Mouse (Mus musculus) midbrain, embryonic 14.5 days (tissue): ENCODE data around the gene Osm. TPM values are rescaled to one million over a fixed set of nuclear protein-coding genes. Genes with fewer than 3 reads are reported as not detected.

Experiments
- ATAC-seq: fragments of 200-750 bp; cut with Nextera tagmentation; 2 replicates; pipeline ENCODE4 v1.8.0; 2017; ENCODE audit warnings: moderate number of reproducible peaks, moderate library complexity; ENCODE audit not compliant: low FRiP score, low TSS enrichment
- DNase-seq: peaks from one replicate; pipeline ENCODE4 v3.0.0-alpha.2; 2015
- H3K27ac ChIP-seq: fragments of 300-500 bp; sonication (generic); replicated peaks from 2 replicates; pipeline ENCODE4 v1.5.1; 2014; ENCODE audit warnings: mild to moderate bottlenecking, low read depth, low read length, moderate library complexity
- H3K27me3 ChIP-seq: fragments of 300-500 bp; sonication (generic); 2 replicates; pipeline ENCODE4 v1.6.1; 2014; ENCODE audit warnings: low read length, control low read depth, mixed read lengths; ENCODE audit not compliant: control insufficient read depth, insufficient read depth
- H3K36me3 ChIP-seq: fragments of 300-500 bp; sonication (generic); 2 replicates; pipeline ENCODE4 v1.6.1; 2014; ENCODE audit warnings: low read length, control low read depth; ENCODE audit not compliant: control insufficient read depth, insufficient read depth
- H3K4me1 ChIP-seq: fragments of 300-500 bp; sonication (generic); 2 replicates; pipeline ENCODE4 v1.6.1; 2014; ENCODE audit warnings: mild to moderate bottlenecking, antibody characterized with exemption, low read length, control low read depth; ENCODE audit not compliant: control insufficient read depth, insufficient read depth
- H3K4me2 ChIP-seq: fragments of 300-500 bp; sonication (generic); 2 replicates; pipeline ENCODE4 v1.6.1; 2014; ENCODE audit warnings: mild to moderate bottlenecking, low read length, moderate library complexity
- H3K4me3 ChIP-seq: fragments of 300-500 bp; sonication (generic); replicated peaks from 2 replicates; pipeline ENCODE4 v1.5.1; 2014; ENCODE audit warnings: low read depth, low read length
- H3K9ac ChIP-seq: fragments of 300-500 bp; sonication (generic); replicated peaks from 2 replicates; pipeline ENCODE4 v1.6.1; 2014; ENCODE audit warnings: mild to moderate bottlenecking, low read length, moderate library complexity
- H3K9me3 ChIP-seq: fragments of 300-500 bp; sonication (generic); 2 replicates; pipeline ENCODE4 v1.6.1; 2016; ENCODE audit warnings: low read length, control low read depth, mixed read lengths; ENCODE audit not compliant: control insufficient read depth
- WGBS: fragments of 180-500 bp; shearing (Covaris S2); extraction: QIAGEN DNeasy Blood & Tissue Kit; methylation state at CpG from one replicate; pipeline ENCODE4 v1.1.7; 2014; 5-methylcytosine and 5-hydroxymethylcytosine counted together
- polyA plus RNA-seq: library from polyadenylated mRNA; unstranded; fragments of >200 nt; fragmentation: Nextera tagmentation; extraction: Ambion mirVana; gene quantifications from 2 replicates; pipeline ENCODE4 v1.2.1, GENCODE M21; 2014

Gene Osm
- polyA plus RNA-seq, 1 experiment from 2014 or later = 0.12 TPM

GRCm38 (mm10) chr11:4279909-4280308 lies 43.7 kb downstream of the Osm start:
- H3K4me1 ChIP-seq = no peaks in the 10 kb centered on the region
- no peaks in the 10 kb centered on the region for H3K27me3 ChIP-seq
- no peaks in the 10 kb centered on the region for H3K36me3 ChIP-seq
- no peak overlapping the region for H3K27ac ChIP-seq
- H3K9ac ChIP-seq = no peak overlapping the region
- no peak overlapping the region for H3K4me2 ChIP-seq
- ATAC-seq (no peak), DNase-seq (no peak)
- no peak overlapping the region for H3K4me3 ChIP-seq
- 56% methylated on average over 7 of the region's 7 CpGs for whole genome bisulfite sequencing
- H3K9me3 ChIP-seq = no peaks in the 10 kb centered on the region

- WGBS = 87% methylated on average over 6 of the region's 6 CpGs
- H3K27ac ChIP-seq = no peak overlapping the region
- no peaks in the 10 kb centered on the region for H3K9me3 ChIP-seq
- no peak overlapping the region for H3K9ac ChIP-seq
- no peak for ATAC-seq
- H3K4me2 ChIP-seq = no peak overlapping the region
- H3K4me3 ChIP-seq = no peak overlapping the region
- no peaks in the 10 kb centered on the region for H3K27me3 ChIP-seq
- H3K36me3 ChIP-seq = no peaks in the 10 kb centered on the region
- no peak for DNase-seq
- H3K4me1 ChIP-seq = no peaks in the 10 kb centered on the region
Measured at GRCm38 (mm10) chr11:4281852-4282251, 45.6 kb downstream of the Osm start.

GRCm38 (mm10) chr11:4283627-4284026 lies 47.4 kb downstream of the Osm start:
- Histone ChIP-seq H3K4me3 (no peak overlapping the region), H3K4me1 (no peaks in the 10 kb centered on the region), H3K36me3 (no peaks in the 10 kb centered on the region), H3K27ac (no peak overlapping the region), H3K9ac (no peak overlapping the region), H3K27me3 (no peaks in the 10 kb centered on the region), H3K9me3 (no peaks in the 10 kb centered on the region), H3K4me2 (no peak overlapping the region)
- no peak for ATAC-seq
- no peak for DNase-seq
- WGBS = 33% methylated on average over 4 of the region's 4 CpGs

GRCm38 (mm10) chr11:4289280-4289679 lies 53.1 kb downstream of the Osm start:
- no peak for ATAC-seq
- 76% methylated on average over 3 of the region's 3 CpGs for WGBS
- Histone ChIP-seq H3K36me3 (no peaks in the 10 kb centered on the region), H3K9ac (no peak overlapping the region), H3K9me3 (no peaks in the 10 kb centered on the region), H3K27ac (no peak overlapping the region), H3K4me3 (no peak overlapping the region), H3K27me3 (no peaks in the 10 kb centered on the region), H3K4me2 (no peak overlapping the region), H3K4me1 (no peaks in the 10 kb centered on the region)
- DNase-seq = no peak

Other genes starting within 250 kb of the Osm start
- not detected in 2 replicates for gene Sec14l4, start 205.0 kb upstream of the Osm start, polyA plus RNA-seq
- 0.38 and 0.77 TPM in 2 replicates for gene Sec14l3, start 171.6 kb upstream of the Osm start, polyA plus RNA-seq
- gene Mtfp1, start 141.0 kb upstream of the Osm start, polyA plus RNA-seq = 7.6 and 9.1 TPM in 2 replicates
- 2.0 and 3.3 TPM in 2 replicates for gene Sec14l2, start 113.0 kb upstream of the Osm start, polyA plus RNA-seq
- gene Rnf215, start 101.2 kb upstream of the Osm start, polyA plus RNA-seq = 52.7 and 52.9 TPM in 2 replicates
- 4.8 and 7.1 TPM in 2 replicates for gene Ccdc157, start 76.1 kb upstream of the Osm start, polyA plus RNA-seq
- 47.6 and 64.3 TPM in 2 replicates for gene Sf3a1, start 76.1 kb upstream of the Osm start, polyA plus RNA-seq
- gene Tbc1d10a, start 49.6 kb upstream of the Osm start, polyA plus RNA-seq = 21.5 and 23.8 TPM in 2 replicates
- gene Castor1, start 18.2 kb upstream of the Osm start, polyA plus RNA-seq = 1.6 and 2.1 TPM in 2 replicates
- gene Lif, start 21.1 kb downstream of the Osm start, polyA plus RNA-seq = not detected in 2 replicates
- gene Hormad2, start 204.7 kb downstream of the Osm start, polyA plus RNA-seq = 0.14 TPM in 1 of 2 replicates, not detected in the other